In genomic region chr5:54894496-54895250, GRCm38 (mm10) we compare ENCODE assay signal across 16 mouse cellular contexts.
DNase-seq lines count a peak whose midpoint lies in the region; ATAC-seq and TF ChIP-seq lines count a peak whose summit lies in the region.
"Had no signal": no experiment of that assay in that cellular context is flagged by ENCODE, and none has a peak within 500 bp of the region (broad histone marks: within the 10 kb centered on the region; RNA-seq: fewer than 3 reads in every experiment).

No protein-coding gene starts in this region.

- TF ChIP-seq CTCF in layer of hippocampus, adult 2 months (conservative IDR thresholded peaks at IDR 0.05) = no peak
- no peak for TF ChIP-seq CTCF in brain, embryonic 14.5 days (IDR thresholded peaks at IDR 0.05; ENCODE audit: borderline replicate concordance, extremely low read depth, insufficient read depth, insufficient read length)

- intact Hi-C loops in gastrocnemius, postnatal 14 days (cut with DNase I; ENCODE audit: low total_unique reads) = no loop called here

- H3K4me3 ChIP-seq in layer of hippocampus, adult 2 months = peak overlapping the region; percentile 23; the same call in 1 of the 2 replicates
- no peak overlapping the region for H3K4me3 ChIP-seq in hindbrain, embryonic 12.5 days
- no peak overlapping the region; the same call in 1 of the 2 replicates for H3K4me3 ChIP-seq in neural tube, embryonic 13.5 days
- H3K4me3 ChIP-seq: limb, embryonic 12.5 days had no signal

- H3K9ac ChIP-seq in hindbrain, embryonic 12.5 days = no peak overlapping the region
- H3K9ac ChIP-seq in neural tube, embryonic 13.5 days = no peak overlapping the region
- H3K9ac ChIP-seq: limb, embryonic 12.5 days; liver, postnatal 0 days had no signal

- peak overlapping the region; percentile 13; the same call in 1 of the 2 replicates for H3K4me2 ChIP-seq in hindbrain, embryonic 12.5 days (replicated peaks)
- peak overlapping the region; percentile 6 for H3K4me2 ChIP-seq in neural tube, embryonic 13.5 days
- H3K4me2 ChIP-seq: limb, embryonic 12.5 days had no signal

- no peaks in the 10 kb centered on the region for H3K9me3 ChIP-seq in hindbrain, embryonic 12.5 days (replicated peaks)
- no peaks in the 10 kb centered on the region for H3K9me3 ChIP-seq in neural tube, embryonic 13.5 days
- H3K9me3 ChIP-seq: limb, embryonic 12.5 days had no signal

- peak; percentile 61; the same call in 1 of the 2 replicates for ATAC-seq in hindbrain, embryonic 12.5 days (ENCODE audit: low FRiP score)
- ATAC-seq in neural tube, embryonic 13.5 days (ENCODE audit: low read depth) = peak; percentile 69
- ATAC-seq: liver, postnatal 0 days had no signal

- WGBS in hindbrain, embryonic 12.5 days = 67% methylated on average over 10 of the region's 10 CpGs
- WGBS in neural tube, embryonic 13.5 days = 59% methylated on average over 10 of the region's 10 CpGs

- DNase-seq in layer of hippocampus, adult 2 months (ENCODE audit: low spot score in 2 of 2) = no peak
- no peak for DNase-seq in layer of hippocampus, adult 9-10 months (ENCODE audit: low spot score)
- peak; percentile 68 for DNase-seq in brain, embryonic 14.5 days (ENCODE audit: low read depth)
- no peak for DNase-seq in left cerebral cortex, adult 11 months (ENCODE audit: low spot score)
- DNase-seq in gastrocnemius, postnatal 14 days = no peak
- DNase-seq: adrenal gland, adult 2 months; B cell, adult 2 months; cerebellum, postnatal 25 days; gastrocnemius, postnatal 10 days; kidney, adult 18-20 months; kidney, postnatal 25 days; liver, postnatal 0 days had no signal

- TF ChIP-seq POLR2A in brain, embryonic 14.5 days (IDR thresholded peaks at IDR 0.05; ENCODE audit: borderline replicate concordance, extremely low read depth, insufficient read depth, insufficient read length, poor library complexity, severe bottlenecking) = no peak

- no peak overlapping the region for H3K27ac ChIP-seq in layer of hippocampus, adult 2 months
- peak overlapping the region; percentile 44; the same call in 1 of the 2 replicates for H3K27ac ChIP-seq in hindbrain, embryonic 12.5 days
- no peak overlapping the region; the same call in 1 of the 2 replicates for H3K27ac ChIP-seq in neural tube, embryonic 13.5 days (replicated peaks)
- H3K27ac ChIP-seq: limb, embryonic 12.5 days; macrophage had no signal

- H3K36me3 ChIP-seq in hindbrain, embryonic 12.5 days = no peaks in the 10 kb centered on the region
- H3K36me3 ChIP-seq in neural tube, embryonic 13.5 days = no peaks in the 10 kb centered on the region
- H3K36me3 ChIP-seq: limb, embryonic 12.5 days had no signal

- no peaks in the 10 kb centered on the region for H3K27me3 ChIP-seq in hindbrain, embryonic 12.5 days
- no peaks in the 10 kb centered on the region for H3K27me3 ChIP-seq in neural tube, embryonic 13.5 days
- H3K27me3 ChIP-seq: limb, embryonic 12.5 days had no signal

- no peaks in the 10 kb centered on the region for H3K4me1 ChIP-seq in hindbrain, embryonic 12.5 days
- no peaks in the 10 kb centered on the region for H3K4me1 ChIP-seq in neural tube, embryonic 13.5 days (replicated peaks)
- H3K4me1 ChIP-seq: limb, embryonic 12.5 days had no signal
